Mouse (Mus musculus): ENCODE measurements around the gene Abca1.
A peak's percentile ranks its signal among the peaks of the same experiment; 100 is the strongest.

The Abca1 gene

DNA sequence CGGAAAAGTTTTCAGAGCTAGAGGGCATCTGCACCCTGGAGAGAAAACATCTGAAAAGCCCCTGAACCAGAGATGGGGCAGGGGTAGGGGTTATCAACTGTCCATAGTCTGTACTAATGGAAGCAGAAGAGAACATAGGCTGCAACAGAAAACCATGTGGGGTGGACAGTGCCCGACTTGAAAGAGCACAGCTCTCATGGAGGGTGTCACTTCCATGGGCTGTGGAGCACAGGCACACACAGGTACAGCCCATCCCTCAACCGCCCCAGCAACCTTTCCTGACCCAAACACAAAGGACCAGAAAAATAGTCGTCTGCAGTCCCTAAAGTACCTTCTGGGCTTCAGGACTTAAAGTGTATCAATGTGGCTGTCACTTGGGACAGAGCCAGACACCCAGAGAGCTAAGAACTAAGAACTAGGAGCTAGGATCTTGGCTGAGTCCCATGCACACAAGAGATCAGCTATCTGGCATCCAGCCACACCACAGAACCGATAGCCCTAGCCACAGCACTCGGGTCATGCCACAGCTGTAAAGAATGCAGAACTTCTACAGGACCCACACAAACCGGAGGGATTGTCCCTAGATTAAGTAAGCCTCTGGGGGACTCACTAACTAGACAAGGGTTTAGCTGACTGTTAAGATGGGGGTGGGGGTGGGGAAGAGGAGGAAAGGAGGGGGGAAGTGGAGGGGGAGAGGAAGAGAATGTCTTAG lies 38.0 kb downstream of the Abca1 start:
- DNase-seq (ENCODE audit: low spot score): peak; percentile 87

GRCm38 (mm10) chr4:53121084-53121483 lies 38.6 kb downstream of the Abca1 start:
- no peak for DNase-seq (ENCODE audit: low spot score)

DNA sequence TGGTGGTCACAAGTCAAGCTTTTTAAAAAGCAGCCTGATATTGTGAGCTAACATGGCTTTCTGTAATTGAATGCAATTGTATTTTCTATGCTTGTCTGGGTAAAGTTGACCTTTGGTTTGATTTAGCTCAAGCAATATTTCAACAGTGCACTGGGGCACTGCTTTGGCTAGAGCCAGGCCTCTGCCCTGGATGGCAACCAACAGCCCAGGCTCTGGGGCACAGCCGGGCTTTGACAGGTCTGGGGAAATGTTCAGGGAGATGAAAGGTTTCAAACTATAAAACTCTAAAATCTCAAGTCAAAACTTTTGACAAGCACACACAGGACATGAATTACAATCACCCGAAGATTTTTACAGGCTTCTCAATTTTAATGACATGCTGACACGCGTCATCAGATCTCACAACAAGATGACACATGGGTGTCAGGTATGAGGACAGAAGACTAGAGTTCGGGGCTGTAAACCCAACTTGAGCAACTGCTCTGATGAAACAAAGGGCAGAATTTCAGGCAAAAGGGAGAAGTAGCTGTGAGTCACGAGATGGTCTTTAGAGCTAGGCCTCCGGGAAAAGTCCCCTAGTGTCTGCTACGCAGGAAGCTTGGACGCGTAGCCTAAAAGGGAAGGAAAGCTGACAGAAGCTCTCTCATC lies 39.5 kb downstream of the Abca1 start:
- DNase-seq (ENCODE audit: low spot score): peak; percentile 94

GRCm38 (mm10) chr4:53118643-53119042 lies 41.1 kb downstream of the Abca1 start:
- peak; percentile 49 for DNase-seq (ENCODE audit: low spot score)

- DNase-seq (ENCODE audit: low spot score): peak; percentile 55
Observed at GRCm38 (mm10) chr4:53117610-53118009, 42.1 kb downstream of the Abca1 start.

- DNase-seq (ENCODE audit: low spot score): no peak
Observed at GRCm38 (mm10) chr4:53117076-53117475, 42.6 kb downstream of the Abca1 start.

DNA sequence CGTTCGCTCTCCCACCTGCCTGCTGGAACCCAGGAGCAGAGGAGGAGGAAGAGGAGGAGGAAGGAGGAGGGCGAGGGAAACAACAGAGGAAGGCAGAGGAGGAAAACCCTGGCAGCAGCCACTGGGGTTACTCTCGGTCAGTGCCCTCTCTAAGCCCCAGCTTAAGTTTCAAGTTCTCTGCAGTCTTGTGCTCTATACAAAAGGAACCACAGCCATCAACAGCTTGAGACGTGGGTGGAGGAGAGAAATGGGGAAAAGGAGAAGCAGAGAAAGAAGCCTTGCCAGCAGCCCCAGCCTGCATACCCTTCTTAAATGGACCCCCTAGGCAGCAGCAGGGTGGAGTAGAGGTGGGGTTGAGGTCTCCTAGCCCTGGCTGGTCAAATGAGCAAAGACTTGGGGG lies 43.8 kb downstream of the Abca1 start:
- DNase-seq (ENCODE audit: low spot score): peak; percentile 73

DNA sequence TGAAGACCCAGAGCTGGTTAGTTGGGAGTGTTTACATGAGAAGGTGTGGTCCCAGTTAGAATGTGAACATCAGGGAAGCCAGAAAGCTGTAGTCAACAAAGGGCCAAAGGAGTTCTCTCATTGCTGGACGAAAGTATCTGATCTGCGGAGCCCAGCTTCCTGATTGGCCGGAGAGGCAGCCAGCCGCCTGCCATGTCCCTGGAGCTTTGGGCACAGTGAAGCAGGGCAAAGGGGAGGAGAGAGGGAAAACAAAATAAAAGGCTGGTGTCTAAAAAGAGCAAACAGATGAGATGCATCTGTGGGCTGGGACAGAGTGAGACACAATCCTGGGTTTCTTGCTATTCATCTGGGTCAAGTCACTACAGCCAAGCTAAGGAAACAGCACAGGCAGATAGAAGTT lies 44.3 kb downstream of the Abca1 start:
- peak; percentile 87 for DNase-seq (ENCODE audit: low spot score)

DNA sequence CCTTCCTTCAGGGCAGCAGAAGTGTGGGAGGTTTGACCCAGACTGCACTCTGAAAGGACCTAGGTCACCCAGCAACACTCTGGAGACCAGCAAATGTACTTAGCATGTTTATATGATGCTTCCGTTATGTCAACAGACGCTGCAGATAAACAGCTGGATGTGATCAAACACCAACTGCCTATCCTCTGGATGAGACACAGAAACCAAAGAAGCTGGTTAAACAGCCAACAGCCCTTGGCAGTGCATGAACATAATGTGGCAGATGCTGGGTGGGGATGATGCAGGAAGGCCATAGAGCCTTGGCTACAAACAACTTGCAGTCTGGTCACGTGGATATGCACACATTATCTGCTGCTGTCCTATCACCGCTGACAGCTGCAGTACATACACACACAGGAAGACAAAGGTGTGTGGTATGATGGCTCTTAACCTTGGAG lies 47.8 kb downstream of the Abca1 start:
- peak; percentile 38 for DNase-seq (ENCODE audit: low spot score)

GRCm38 (mm10) chr4:53110356-53110755 lies 49.3 kb downstream of the Abca1 start:
- peak; percentile 62 for DNase-seq (ENCODE audit: low spot score)

GRCm38 (mm10) chr4:53109381-53109928 lies 50.2 kb downstream of the Abca1 start:
- no peak for DNase-seq (ENCODE audit: low spot score)

DNA sequence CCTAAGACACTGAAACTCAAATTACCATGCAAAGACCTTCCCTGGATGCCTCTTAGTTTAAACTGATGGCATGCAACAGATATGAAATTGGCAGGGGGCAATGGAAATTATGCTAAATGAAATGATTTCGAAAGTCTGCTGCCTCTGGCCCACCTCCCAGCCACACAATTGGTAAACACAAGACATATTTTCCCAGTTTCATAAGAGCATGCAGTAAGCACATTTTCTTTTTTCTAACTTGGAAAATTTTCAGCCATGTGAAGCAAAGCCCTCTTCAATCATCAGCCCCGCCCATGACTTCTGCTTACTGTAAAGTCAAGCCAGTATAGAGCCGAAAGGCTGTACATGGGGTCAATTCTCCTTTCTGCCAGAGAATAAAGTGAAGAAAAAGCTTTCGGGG lies 51.5 kb downstream of the Abca1 start:
- DNase-seq (ENCODE audit: low spot score): peak; percentile 94

DNA sequence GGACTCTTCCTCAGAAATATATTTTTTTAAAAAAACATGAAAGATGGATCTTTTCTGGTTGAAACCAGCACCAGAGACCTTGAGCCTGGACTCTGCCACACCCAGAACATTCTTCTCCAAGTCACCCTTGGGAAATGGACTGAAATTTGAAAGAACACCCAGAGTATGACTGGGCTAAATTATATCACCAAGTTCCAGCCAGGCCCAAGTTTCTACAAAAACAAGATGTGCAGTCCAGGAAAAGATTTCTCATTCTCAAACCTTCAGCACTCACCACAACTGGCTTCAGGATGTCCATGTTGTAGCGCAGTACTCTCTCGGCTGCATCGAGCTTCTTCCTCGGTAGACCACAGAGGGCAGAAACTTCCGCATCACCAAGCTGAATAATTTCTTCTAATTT lies 53.0 kb downstream of the Abca1 start:
- DNase-seq (ENCODE audit: low spot score): peak; percentile 78

DNA sequence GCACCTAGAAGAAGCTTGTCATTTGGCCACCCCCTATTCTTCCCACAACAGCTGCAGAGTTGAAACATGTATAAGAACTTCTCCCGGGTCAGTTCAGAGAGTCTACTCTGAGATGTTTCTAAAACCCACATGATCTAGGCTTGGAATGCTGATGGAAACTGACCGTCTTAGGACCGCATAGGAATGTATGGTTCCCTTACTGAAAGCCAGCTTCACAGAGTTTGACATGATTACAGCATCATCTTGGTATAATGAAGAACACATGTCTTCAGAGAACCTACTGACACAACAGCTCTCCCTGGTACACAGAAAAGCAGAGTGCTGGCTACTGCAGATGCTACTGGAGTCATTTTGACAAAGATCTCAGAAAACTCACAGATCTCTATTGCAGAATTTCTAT lies 53.6 kb downstream of the Abca1 start:
- DNase-seq (ENCODE audit: low spot score): no peak

GRCm38 (mm10) chr4:53104634-53105033 lies 55.1 kb downstream of the Abca1 start:
- peak; percentile 45 for DNase-seq (ENCODE audit: low spot score)

DNA sequence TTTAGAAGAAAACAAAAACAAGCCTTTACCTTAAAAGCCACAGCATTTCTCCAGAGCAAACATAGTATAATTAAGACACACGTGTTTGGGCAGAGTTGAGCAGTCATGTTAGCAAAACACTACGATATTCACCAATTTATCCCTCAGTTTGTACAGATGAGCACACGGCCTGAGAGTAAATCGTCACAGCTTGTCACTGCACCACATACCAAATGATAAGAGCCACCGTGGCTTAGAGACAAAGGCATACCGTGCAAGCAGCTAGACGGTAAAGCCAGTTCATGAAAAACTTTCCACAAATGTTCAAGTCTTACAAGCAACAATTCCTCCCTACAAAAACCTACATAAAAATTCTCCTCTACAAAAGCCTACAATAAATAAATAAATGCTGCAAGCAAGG lies 57.2 kb downstream of the Abca1 start:
- no peak for DNase-seq (ENCODE audit: low spot score)

GRCm38 (mm10) chr4:53101306-53101705 lies 58.4 kb downstream of the Abca1 start:
- no peak for DNase-seq (ENCODE audit: low spot score)

DNA sequence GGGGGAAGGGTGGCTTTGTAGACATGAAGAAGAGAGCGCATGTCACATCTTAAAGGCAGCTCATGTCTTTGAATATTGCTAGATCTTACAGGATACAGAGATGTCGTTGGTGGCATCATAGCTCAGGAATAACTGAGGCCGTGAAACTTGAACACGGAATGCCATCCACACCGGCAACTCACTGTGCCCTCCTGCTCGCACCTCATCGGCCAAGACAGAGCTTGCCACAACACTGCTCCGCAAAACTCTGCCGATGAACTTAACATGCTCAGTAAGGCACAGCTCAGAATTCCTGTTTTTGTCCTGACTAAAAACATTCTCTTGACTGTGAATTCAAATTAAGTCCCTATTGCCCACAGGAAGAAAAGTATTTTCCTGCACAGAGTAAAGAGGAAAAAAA lies 59.2 kb downstream of the Abca1 start:
- no peak for DNase-seq (ENCODE audit: low spot score)

GRCm38 (mm10) chr4:53094850-53095249 lies 64.8 kb downstream of the Abca1 start:
- peak; percentile 59 for DNase-seq (ENCODE audit: low spot score)

DNA sequence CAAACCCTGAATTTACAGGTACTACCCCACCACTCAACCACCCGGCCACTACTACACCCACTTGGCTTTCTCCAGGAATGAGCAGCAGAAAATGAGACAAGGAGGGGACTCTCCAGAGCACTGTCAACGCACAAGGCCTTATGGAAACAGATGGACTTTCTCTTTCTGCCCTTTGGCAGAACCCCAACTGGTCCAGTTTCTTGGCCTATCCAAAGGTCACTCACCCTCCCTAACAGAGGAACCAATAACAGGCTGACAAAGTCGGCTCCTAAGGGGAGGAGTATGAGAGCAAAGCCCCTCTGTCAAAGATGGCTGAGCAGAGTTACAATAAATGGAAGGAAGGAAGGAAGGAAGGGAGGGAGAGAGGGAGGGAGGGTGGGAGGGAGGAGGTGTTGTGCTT lies 65.4 kb downstream of the Abca1 start:
- DNase-seq (ENCODE audit: low spot score): peak; percentile 88

- no peak for DNase-seq (ENCODE audit: low spot score)
Observed at GRCm38 (mm10) chr4:53093615-53094014, 66.1 kb downstream of the Abca1 start.

DNA sequence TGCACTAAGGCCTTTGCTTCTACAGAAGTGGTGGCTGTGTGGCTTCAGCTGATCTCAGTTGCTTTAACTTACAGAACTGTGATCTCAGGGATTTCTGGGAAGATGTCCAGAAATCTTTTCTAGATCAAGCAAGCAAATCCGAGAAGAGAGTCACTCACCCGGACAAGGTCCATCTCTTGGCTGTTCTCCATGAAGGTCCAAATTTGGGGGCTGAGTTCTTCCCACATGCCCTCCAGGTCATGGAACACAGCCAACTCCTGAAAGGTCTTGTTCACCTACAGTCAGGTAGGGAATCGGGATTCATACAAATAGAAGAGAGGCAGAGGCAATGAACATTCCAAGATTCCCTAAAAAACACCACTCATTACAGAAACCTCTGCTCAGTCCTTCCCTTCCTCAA lies 70.1 kb downstream of the Abca1 start:
- no peak for DNase-seq (ENCODE audit: low spot score)

DNA sequence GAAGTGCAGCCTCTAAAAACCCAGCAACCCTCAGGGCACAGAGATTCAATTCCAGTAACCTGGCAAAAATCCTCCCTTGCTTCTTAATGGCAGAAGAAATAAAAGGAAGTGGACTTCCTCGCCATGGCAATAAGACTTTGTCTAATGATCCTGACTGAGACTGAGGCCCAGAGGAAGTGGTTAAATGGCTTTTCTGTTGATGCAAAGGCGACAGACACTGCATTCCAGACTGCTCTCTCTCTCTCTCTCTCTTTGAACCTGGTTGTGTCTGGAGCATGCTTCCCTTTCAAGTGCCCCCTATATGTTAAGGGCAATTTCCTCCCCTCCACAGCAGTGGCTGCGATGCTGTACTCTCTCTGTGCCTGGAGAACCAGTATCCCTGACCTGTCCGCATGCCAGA lies 70.7 kb downstream of the Abca1 start:
- DNase-seq (ENCODE audit: low spot score): no peak

DNA sequence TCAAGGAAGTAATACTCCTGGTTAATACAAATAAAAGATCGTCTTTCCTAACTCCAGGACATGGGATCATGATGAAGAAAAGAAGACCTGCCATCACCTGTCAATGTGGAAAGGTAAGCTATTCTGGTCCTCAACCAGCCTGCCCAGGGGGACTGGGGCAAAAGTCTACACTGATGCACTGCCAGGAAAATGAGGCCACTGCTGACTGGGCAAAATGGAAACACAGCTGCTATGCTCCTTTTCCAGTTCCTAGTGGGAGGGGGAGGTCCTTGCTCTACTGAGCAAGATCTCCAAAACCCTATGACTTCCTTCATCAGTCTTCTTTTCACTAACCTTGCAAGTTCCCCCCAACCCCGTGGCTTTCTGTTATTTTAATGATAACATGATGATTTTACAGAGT lies 73.1 kb downstream of the Abca1 start:
- peak; percentile 22 for DNase-seq (ENCODE audit: low spot score)
